Mouse (Mus musculus): Measurements from ENCODE around the gene Zfp128. TPM values are rescaled to one million over a fixed set of nuclear protein-coding genes. Genes with fewer than 3 reads are reported as not detected.
"Not testable (repeated sequence)": the region's sequence is repeated elsewhere in the genome, so short reads cannot be mapped to it uniquely, and the experiment has no call there.

Zfp128 gene
- polyA plus RNA-seq, 1 experiment from 2014 or later = 7.4 TPM

- Histone ChIP-seq H3K27me3 (ENCODE audit: low read depth, poor library complexity, severe bottlenecking) (peaks cover 45% of the 10 kb centered on the region), H3K9me3 (replicated peaks) (0 out of 2 replicates have a peak, but pooled peaks cover 1% of the 10 kb centered on the region), H3K27ac (peak overlapping the region; percentile 50; the same call in 1 of the 2 replicates), H3K4me1 (peaks cover 33% of the 10 kb centered on the region), H3K4me3 (peak overlapping the region; percentile 48), H3K36me3 (peaks cover 62% of the 10 kb centered on the region)
- DNase-seq (ENCODE audit: low spot score) = peak; percentile 61
- WGBS = 2% methylated on average over 65 of the region's 65 CpGs
Observed at GRCm38 (mm10) chr7:12927693-12928589, 47.0 kb downstream of the Zfp128 start.

GRCm38 (mm10) chr7:12933615-12934140, 52.7 kb downstream of the Zfp128 start:
- Histone ChIP-seq H3K27me3 (ENCODE audit: low read depth, poor library complexity, severe bottlenecking) (peaks cover 9% of the 10 kb centered on the region), H3K4me1 (no peaks in the 10 kb centered on the region), H3K9me3 (replicated peaks) (no peaks in the 10 kb centered on the region), H3K4me3 (no peak overlapping the region), H3K27ac (no peak overlapping the region), H3K36me3 (peaks cover 7% of the 10 kb centered on the region; the same call in 1 of the 2 replicates)
- no peak for DNase-seq (ENCODE audit: low spot score)
- WGBS = 67% methylated on average over 4 of the region's 4 CpGs

GRCm38 (mm10) chr7:12934808-12935207, 53.8 kb downstream of the Zfp128 start:
- 74% methylated on average over 3 of the region's 3 CpGs for WGBS
- no peaks in the 10 kb centered on the region for H3K4me1 ChIP-seq

GRCm38 (mm10) chr7:12937254-12937803, 56.4 kb downstream of the Zfp128 start:
- not testable (repeated sequence) for H3K27me3 ChIP-seq (ENCODE audit: low read depth, poor library complexity, severe bottlenecking); H3K27ac ChIP-seq; H3K36me3 ChIP-seq; H3K4me3 ChIP-seq; DNase-seq (ENCODE audit: low spot score); H3K9me3 ChIP-seq (replicated peaks); H3K4me1 ChIP-seq
- 89% methylated on average over 4 of the region's 4 CpGs for WGBS

More at GRCm38 (mm10) chr7:12934808-12935207, 53.8 kb downstream of the Zfp128 start:
- no peak for DNase-seq (ENCODE audit: low spot score)
- Histone ChIP-seq H3K36me3 (no peaks in the 10 kb centered on the region), H3K4me3 (no peak overlapping the region), H3K27ac (no peak overlapping the region), H3K9me3 (replicated peaks) (no peaks in the 10 kb centered on the region), H3K27me3 (ENCODE audit: low read depth, poor library complexity, severe bottlenecking) (no peaks in the 10 kb centered on the region)

- H3K36me3 ChIP-seq = no peaks in the 10 kb centered on the region
- no peak overlapping the region for H3K27ac ChIP-seq
- no peak for DNase-seq (ENCODE audit: low spot score)
- no peak overlapping the region for H3K4me3 ChIP-seq
- H3K4me1 ChIP-seq = no peaks in the 10 kb centered on the region
- WGBS = 86% methylated on average over 4 of the region's 4 CpGs
- no peaks in the 10 kb centered on the region for H3K9me3 ChIP-seq (replicated peaks)
- H3K27me3 ChIP-seq (ENCODE audit: low read depth, poor library complexity, severe bottlenecking) = no peaks in the 10 kb centered on the region
Observed at GRCm38 (mm10) chr7:12940599-12940998, 59.6 kb downstream of the Zfp128 start.

Other genes starting within 250 kb of the Zfp128 start
- gene Vmn2r54, start 240.9 kb upstream of the Zfp128 start, polyA plus RNA-seq (2016; fragmentation: Nextera tagmentation; extraction: Ambion mirVana) = not detected in 2 replicates
- gene Vmn2r55, start 196.2 kb upstream of the Zfp128 start, polyA plus RNA-seq (2016; fragmentation: Nextera tagmentation; extraction: Ambion mirVana) = not detected in 2 replicates
- not detected in 2 replicates for gene Vmn2r56, start 146.2 kb upstream of the Zfp128 start, polyA plus RNA-seq (2016; fragmentation: Nextera tagmentation; extraction: Ambion mirVana)
- 13.8 and 15.7 TPM in 2 replicates for gene Zscan18, start 77.5 kb upstream of the Zfp128 start, polyA plus RNA-seq (2016; fragmentation: Nextera tagmentation; extraction: Ambion mirVana)
- 14.8 and 16.8 TPM in 2 replicates for gene Zfp329, start 62.3 kb upstream of the Zfp128 start, polyA plus RNA-seq (2016; fragmentation: Nextera tagmentation; extraction: Ambion mirVana)
- gene Zfp110, start 46.4 kb upstream of the Zfp128 start, polyA plus RNA-seq (2016; fragmentation: Nextera tagmentation; extraction: Ambion mirVana) = 30.4 and 32.6 TPM in 2 replicates
- 22.4 and 23.1 TPM in 2 replicates for gene Zscan22, start 16.6 kb downstream of the Zfp128 start, polyA plus RNA-seq (2016; fragmentation: Nextera tagmentation; extraction: Ambion mirVana)
- 1,082 and 1,228 TPM in 2 replicates for gene Rps5, start 41.1 kb downstream of the Zfp128 start, polyA plus RNA-seq (2016; fragmentation: Nextera tagmentation; extraction: Ambion mirVana)
- gene Rnf225, start 46.2 kb downstream of the Zfp128 start, polyA plus RNA-seq (2016; fragmentation: Nextera tagmentation; extraction: Ambion mirVana) = 0.66 and 0.94 TPM in 2 replicates
- 8.4 and 12.0 TPM in 2 replicates for gene Zfp324, start 84.7 kb downstream of the Zfp128 start, polyA plus RNA-seq (2016; fragmentation: Nextera tagmentation; extraction: Ambion mirVana)
- gene Zfp446, start 96.7 kb downstream of the Zfp128 start, polyA plus RNA-seq (2016; fragmentation: Nextera tagmentation; extraction: Ambion mirVana) = 14.0 and 14.9 TPM in 2 replicates
- gene Slc27a5, start 117.0 kb downstream of the Zfp128 start, polyA plus RNA-seq (2016; fragmentation: Nextera tagmentation; extraction: Ambion mirVana) = not detected in 2 replicates
- gene Trim28, start 117.9 kb downstream of the Zfp128 start, polyA plus RNA-seq (2016; fragmentation: Nextera tagmentation; extraction: Ambion mirVana) = 561 and 585 TPM in 2 replicates
- 29.1 and 31.8 TPM in 2 replicates for gene Zbtb45, start 128.9 kb downstream of the Zfp128 start, polyA plus RNA-seq (2016; fragmentation: Nextera tagmentation; extraction: Ambion mirVana)
- gene Chmp2a, start 153.6 kb downstream of the Zfp128 start, polyA plus RNA-seq (2016; fragmentation: Nextera tagmentation; extraction: Ambion mirVana) = 79.6 and 84.2 TPM in 2 replicates
- 182 and 208 TPM in 2 replicates for gene Ube2m, start 157.1 kb downstream of the Zfp128 start, polyA plus RNA-seq (2016; fragmentation: Nextera tagmentation; extraction: Ambion mirVana)
- gene Mzf1, start 173.6 kb downstream of the Zfp128 start, polyA plus RNA-seq (2016; fragmentation: Nextera tagmentation; extraction: Ambion mirVana) = 3.3 and 4.4 TPM in 2 replicates
- gene Vmn1r85, start 214.0 kb downstream of the Zfp128 start, polyA plus RNA-seq (2016; fragmentation: Nextera tagmentation; extraction: Ambion mirVana) = not detected in 2 replicates
- not detected in 2 replicates for gene Vmn1r86, start 238.7 kb downstream of the Zfp128 start, polyA plus RNA-seq (2016; fragmentation: Nextera tagmentation; extraction: Ambion mirVana)